Mouse (Mus musculus): ENCODE measurements around the gene Tomm70a. TPM values are rescaled to one million over a fixed set of nuclear protein-coding genes. Genes with fewer than 3 reads are reported as not detected.

Tomm70a gene
- polyA plus RNA-seq (2015; fragmentation: Nextera tagmentation; extraction: Ambion mirVana), result 38.1 and 39.0 TPM in 2 replicates

GRCm38 (mm10) chr16:57120913-57121815 is at the start of gene Tomm70a:
Tomm70a (plus strand) TSS chr16:57121703.
- Histone ChIP-seq H3K4me1 (ENCODE audit: control insufficient read depth, insufficient read depth, low read length) (peaks cover 15% of the 10 kb centered on the region), H3K9me3 (replicated peaks; ENCODE audit: control insufficient read depth, low read length) (no peaks in the 10 kb centered on the region), H3K9ac (ENCODE audit: low read length) (peak within 1 kb of the TSS; percentile 99), H3K4me3 (ENCODE audit: low read length) (peak within 1 kb of the TSS; percentile 98), H3K27me3 (ENCODE audit: control insufficient read depth, insufficient read depth, low read length) (no peaks in the 10 kb centered on the region), H3K36me3 (ENCODE audit: control insufficient read depth, insufficient read depth) (no peaks in the 10 kb centered on the region), H3K27ac (ENCODE audit: low read length) (peak within 1 kb of the TSS; percentile 95), H3K4me2 (ENCODE audit: low read depth, low read length) (peak within 1 kb of the TSS; percentile 75)
- peak; percentile 99 for ATAC-seq (replicated peaks; ENCODE audit: extremely low read depth, insufficient read depth, low FRiP score)
- under 1% methylated on average over 37 of the region's 37 CpGs for WGBS

- 59% methylated on average over 7 of the region's 7 CpGs for WGBS
- no peak for ATAC-seq (replicated peaks; ENCODE audit: extremely low read depth, insufficient read depth, low FRiP score)
Measured at GRCm38 (mm10) chr16:57075986-57076385, 45.5 kb upstream of the Tomm70a start.

GRCm38 (mm10) chr16:57079577-57079976 is 41.9 kb upstream of the Tomm70a start:
- Histone ChIP-seq H3K27ac (ENCODE audit: low read length) (no peak overlapping the region), H3K4me2 (ENCODE audit: low read depth, low read length) (no peak overlapping the region), H3K4me1 (ENCODE audit: control insufficient read depth, insufficient read depth, low read length) (no peaks in the 10 kb centered on the region), H3K27me3 (ENCODE audit: control insufficient read depth, insufficient read depth, low read length) (no peaks in the 10 kb centered on the region), H3K9ac (ENCODE audit: low read length) (no peak overlapping the region), H3K9me3 (replicated peaks; ENCODE audit: control insufficient read depth, low read length) (no peaks in the 10 kb centered on the region), H3K4me3 (ENCODE audit: low read length) (no peak overlapping the region), H3K36me3 (ENCODE audit: control insufficient read depth, insufficient read depth) (no peaks in the 10 kb centered on the region)
- 62% methylated on average over 4 of the region's 4 CpGs for WGBS
- no peak for ATAC-seq (replicated peaks; ENCODE audit: extremely low read depth, insufficient read depth, low FRiP score)

More at GRCm38 (mm10) chr16:57075986-57076385, 45.5 kb upstream of the Tomm70a start:
- Histone ChIP-seq H3K4me1 (ENCODE audit: control insufficient read depth, insufficient read depth, low read length) (no peaks in the 10 kb centered on the region), H3K4me3 (ENCODE audit: low read length) (no peak overlapping the region), H3K4me2 (ENCODE audit: low read depth, low read length) (no peak overlapping the region), H3K36me3 (ENCODE audit: control insufficient read depth, insufficient read depth) (no peaks in the 10 kb centered on the region), H3K27ac (ENCODE audit: low read length) (no peak overlapping the region), H3K27me3 (ENCODE audit: control insufficient read depth, insufficient read depth, low read length) (no peaks in the 10 kb centered on the region), H3K9ac (ENCODE audit: low read length) (no peak overlapping the region), H3K9me3 (replicated peaks; ENCODE audit: control insufficient read depth, low read length) (no peaks in the 10 kb centered on the region)

GRCm38 (mm10) chr16:57092460-57092859 is 29.0 kb upstream of the Tomm70a start:
- Histone ChIP-seq H3K9me3 (replicated peaks; ENCODE audit: control insufficient read depth, low read length) (no peaks in the 10 kb centered on the region), H3K9ac (ENCODE audit: low read length) (no peak overlapping the region), H3K4me1 (ENCODE audit: control insufficient read depth, insufficient read depth, low read length) (no peaks in the 10 kb centered on the region), H3K4me2 (ENCODE audit: low read depth, low read length) (no peak overlapping the region), H3K27me3 (ENCODE audit: control insufficient read depth, insufficient read depth, low read length) (no peaks in the 10 kb centered on the region), H3K36me3 (ENCODE audit: control insufficient read depth, insufficient read depth) (no peaks in the 10 kb centered on the region), H3K27ac (ENCODE audit: low read length) (no peak overlapping the region), H3K4me3 (ENCODE audit: low read length) (no peak overlapping the region)
- no peak for ATAC-seq (replicated peaks; ENCODE audit: extremely low read depth, insufficient read depth, low FRiP score)
- WGBS, result 40% methylated on average over 4 of the region's 4 CpGs

GRCm38 (mm10) chr16:57092911-57093605 is 28.4 kb upstream of the Tomm70a start:
- Histone ChIP-seq H3K4me2 (ENCODE audit: low read depth, low read length) (no peak overlapping the region), H3K9me3 (replicated peaks; ENCODE audit: control insufficient read depth, low read length) (no peaks in the 10 kb centered on the region), H3K27ac (ENCODE audit: low read length) (no peak overlapping the region), H3K9ac (ENCODE audit: low read length) (no peak overlapping the region), H3K4me3 (ENCODE audit: low read length) (no peak overlapping the region), H3K4me1 (ENCODE audit: control insufficient read depth, insufficient read depth, low read length) (no peaks in the 10 kb centered on the region), H3K36me3 (ENCODE audit: control insufficient read depth, insufficient read depth) (no peaks in the 10 kb centered on the region), H3K27me3 (ENCODE audit: control insufficient read depth, insufficient read depth, low read length) (no peaks in the 10 kb centered on the region)
- ATAC-seq (replicated peaks; ENCODE audit: extremely low read depth, insufficient read depth, low FRiP score), result no peak
- WGBS, result 54% methylated on average over 6 of the region's 6 CpGs

- Histone ChIP-seq H3K9ac (ENCODE audit: low read length) (no peak overlapping the region), H3K36me3 (ENCODE audit: control insufficient read depth, insufficient read depth) (no peaks in the 10 kb centered on the region), H3K27me3 (ENCODE audit: control insufficient read depth, insufficient read depth, low read length) (no peaks in the 10 kb centered on the region), H3K4me3 (ENCODE audit: low read length) (no peak overlapping the region), H3K4me1 (ENCODE audit: control insufficient read depth, insufficient read depth, low read length) (no peaks in the 10 kb centered on the region), H3K9me3 (replicated peaks; ENCODE audit: control insufficient read depth, low read length) (no peaks in the 10 kb centered on the region), H3K27ac (ENCODE audit: low read length) (no peak overlapping the region), H3K4me2 (ENCODE audit: low read depth, low read length) (no peak overlapping the region)
- 50% methylated on average over 7 of the region's 7 CpGs for WGBS
- no peak for ATAC-seq (replicated peaks; ENCODE audit: extremely low read depth, insufficient read depth, low FRiP score)
Measured at GRCm38 (mm10) chr16:57098468-57099144, 22.9 kb upstream of the Tomm70a start.

- Histone ChIP-seq H3K27ac (ENCODE audit: low read length) (no peak overlapping the region), H3K4me1 (ENCODE audit: control insufficient read depth, insufficient read depth, low read length) (no peaks in the 10 kb centered on the region), H3K9me3 (replicated peaks; ENCODE audit: control insufficient read depth, low read length) (no peaks in the 10 kb centered on the region), H3K4me3 (ENCODE audit: low read length) (no peak overlapping the region), H3K27me3 (ENCODE audit: control insufficient read depth, insufficient read depth, low read length) (no peaks in the 10 kb centered on the region), H3K4me2 (ENCODE audit: low read depth, low read length) (no peak overlapping the region), H3K36me3 (ENCODE audit: control insufficient read depth, insufficient read depth) (no peaks in the 10 kb centered on the region), H3K9ac (ENCODE audit: low read length) (no peak overlapping the region)
- ATAC-seq (replicated peaks; ENCODE audit: extremely low read depth, insufficient read depth, low FRiP score), result no peak
- WGBS, result 66% methylated on average over 5 of the region's 5 CpGs
Measured at GRCm38 (mm10) chr16:57099572-57100237, 21.8 kb upstream of the Tomm70a start.

- Histone ChIP-seq H3K36me3 (ENCODE audit: control insufficient read depth, insufficient read depth) (no peaks in the 10 kb centered on the region), H3K27ac (ENCODE audit: low read length) (no peak overlapping the region), H3K4me2 (ENCODE audit: low read depth, low read length) (no peak overlapping the region), H3K9ac (ENCODE audit: low read length) (no peak overlapping the region), H3K4me3 (ENCODE audit: low read length) (no peak overlapping the region), H3K27me3 (ENCODE audit: control insufficient read depth, insufficient read depth, low read length) (no peaks in the 10 kb centered on the region), H3K4me1 (ENCODE audit: control insufficient read depth, insufficient read depth, low read length) (no peaks in the 10 kb centered on the region), H3K9me3 (replicated peaks; ENCODE audit: control insufficient read depth, low read length) (no peaks in the 10 kb centered on the region)
- 78% methylated on average over 1 of the region's 1 CpGs for WGBS
- ATAC-seq (replicated peaks; ENCODE audit: extremely low read depth, insufficient read depth, low FRiP score), result no peak
Measured at GRCm38 (mm10) chr16:57101174-57101573, 20.3 kb upstream of the Tomm70a start.
